Mouse (Mus musculus) limb, embryonic 14.5 days (tissue): ENCODE measurements around the gene Sft2d1. TPM values are rescaled to one million over a fixed set of nuclear protein-coding genes. Genes with fewer than 3 reads are reported as not detected.
"Not testable (repeated sequence)": the region's sequence is repeated elsewhere in the genome, so short reads cannot be mapped to it uniquely, and the experiment has no call there.

Experiments
- ATAC-seq: fragments of 200-750 bp; cut with Nextera tagmentation; 2 replicates; pipeline ENCODE4 v1.8.0; 2017; ENCODE audit warnings: low read depth, moderate number of reproducible peaks, moderate TSS enrichment; ENCODE audit not compliant: low FRiP score
- DNase-seq: peaks from one replicate; pipeline ENCODE4 v3.0.0-alpha.2; 2015; ENCODE audit warnings: low spot score
- H3K27ac ChIP-seq: fragments of 300-500 bp; sonication (generic); replicated peaks from 2 replicates; pipeline ENCODE4 v1.5.1; 2014; ENCODE audit warnings: low read depth, mild to moderate bottlenecking, low read length, moderate library complexity, mixed read lengths
- H3K27me3 ChIP-seq: fragments of 300-500 bp; sonication (generic); 2 replicates; pipeline ENCODE4 v1.6.1; 2014; ENCODE audit warnings: low read length, mixed read lengths; ENCODE audit not compliant: control insufficient read depth, insufficient read depth
- H3K36me3 ChIP-seq: fragments of 300-500 bp; sonication (generic); 2 replicates; pipeline ENCODE4 v1.6.1; 2014; ENCODE audit warnings: mild to moderate bottlenecking, low read length, moderate library complexity, mixed read lengths; ENCODE audit not compliant: control insufficient read depth, insufficient read depth
- H3K4me1 ChIP-seq: fragments of 300-500 bp; sonication (generic); 2 replicates; pipeline ENCODE4 v1.6.1; 2014; ENCODE audit warnings: antibody characterized with exemption, low read length, mixed read lengths; ENCODE audit not compliant: control insufficient read depth, insufficient read depth
- H3K4me2 ChIP-seq: fragments of 300-500 bp; sonication (generic); replicated peaks from 2 replicates; pipeline ENCODE4 v1.6.1; 2014; ENCODE audit warnings: low read depth, mild to moderate bottlenecking, low read length, moderate library complexity; ENCODE audit not compliant: severe bottlenecking
- H3K4me3 ChIP-seq: fragments of 300-500 bp; sonication (generic); replicated peaks from 2 replicates; pipeline ENCODE4 v1.5.1; 2014; ENCODE audit warnings: low read length
- H3K9ac ChIP-seq: fragments of 300-500 bp; sonication (generic); 2 replicates; pipeline ENCODE4 v1.6.1; 2014; ENCODE audit warnings: mild to moderate bottlenecking, low read depth, low read length, moderate library complexity; ENCODE audit not compliant: severe bottlenecking
- H3K9me3 ChIP-seq: fragments of 300-500 bp; sonication (generic); 2 replicates; pipeline ENCODE4 v1.6.1; 2016; ENCODE audit warnings: low read length; ENCODE audit not compliant: control insufficient read depth
- POLR2A ChIP-seq: fragments of 200-500 bp; IDR thresholded peaks from 2 replicates; pipeline ENCODE4 v1.8.0; 2012; ENCODE audit warnings: inconsistent platforms, mild to moderate bottlenecking, moderate library complexity, borderline replicate concordance; ENCODE audit not compliant: insufficient read depth, insufficient read length; ENCODE audit errors: extremely low read depth
- WGBS: fragments of 180-500 bp; shearing (Covaris S2); extraction: QIAGEN DNeasy Blood & Tissue Kit; methylation state at CpG from one replicate; pipeline ENCODE4 v1.1.7; 2014; 5-methylcytosine and 5-hydroxymethylcytosine counted together
- polyA plus RNA-seq, 2 experiments: library from polyadenylated mRNA; depleted of rRNA in 1 of 2; stranded (reverse) in 1 of 2; unstranded in 1 of 2; fragments of >200 nt; fragmentation: Nextera tagmentation in 1 of 2; extraction: Ambion mirVana in 1 of 2; gene quantifications; 2 replicates each; pipeline versions ENCODE4 v1.2.1 to v1.2.3; 2012 to 2014

The Sft2d1 gene
- polyA plus RNA-seq (2012; rRNA removed) (103 and 115 TPM in 2 replicates), polyA plus RNA-seq (2014; fragmentation: Nextera tagmentation; extraction: Ambion mirVana) (55.8 and 70.1 TPM in 2 replicates)

DNA sequence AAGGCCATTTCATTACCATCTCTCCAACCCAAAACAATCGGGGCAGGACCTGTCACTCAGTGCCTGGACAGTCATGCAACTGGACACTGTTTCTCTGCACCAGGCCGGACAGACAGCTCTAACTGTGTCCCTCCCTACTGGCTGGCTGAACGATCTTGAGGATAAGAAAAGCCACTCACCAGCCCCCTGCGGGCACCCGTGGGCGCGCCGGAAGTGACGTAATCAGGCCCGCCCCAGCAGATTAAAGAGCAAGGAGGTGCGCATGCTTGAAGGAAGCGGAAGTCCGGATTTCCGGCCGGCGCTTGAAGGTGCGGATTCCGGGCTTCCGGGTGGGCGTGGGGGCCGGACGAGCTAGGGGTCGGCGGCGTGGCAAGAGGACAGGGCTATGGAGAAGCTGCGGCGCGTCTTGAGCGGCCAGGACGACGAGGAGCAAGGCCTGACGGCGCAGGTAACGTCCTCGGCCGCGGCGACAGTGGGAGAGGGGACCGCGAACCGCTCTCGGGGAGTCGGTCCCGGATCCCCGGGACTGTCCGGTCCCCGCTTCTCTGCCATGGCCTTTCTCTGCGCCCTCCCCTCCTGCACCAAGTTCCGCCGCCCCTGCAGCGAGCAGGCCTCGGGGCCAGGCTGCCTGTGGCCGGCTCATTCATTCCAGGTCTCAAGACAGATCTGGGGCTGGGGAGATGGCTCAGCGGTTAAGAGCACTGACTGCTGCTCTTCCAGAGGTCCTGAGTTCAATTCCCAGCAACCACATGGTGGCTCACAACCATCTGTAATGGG, at the start of gene Sft2d1:
Gene Sft2d1 (plus strand): TSS at position 265 of the 777 bp plus-strand sequence.
- Histone ChIP-seq H3K4me2 (peak within 1 kb of the TSS; percentile 73), H3K4me3 (peak within 1 kb of the TSS; percentile 78), H3K36me3 (no peaks in the 10 kb centered on the region), H3K4me1 (peaks cover 10% of the 10 kb centered on the region), H3K27ac (peak within 1 kb of the TSS; percentile 50; the same call in 1 of the 2 replicates), H3K9ac (peak within 1 kb of the TSS; percentile 66), H3K9me3 (no peaks in the 10 kb centered on the region), H3K27me3 (no peaks in the 10 kb centered on the region)
- DNase-seq (peak; percentile 91), ATAC-seq (peak; percentile 95)
- peak; percentile 59; the same call in 1 of the 2 replicates for TF ChIP-seq POLR2A
- WGBS = under 1% methylated on average over 30 of the region's 54 CpGs

DNA sequence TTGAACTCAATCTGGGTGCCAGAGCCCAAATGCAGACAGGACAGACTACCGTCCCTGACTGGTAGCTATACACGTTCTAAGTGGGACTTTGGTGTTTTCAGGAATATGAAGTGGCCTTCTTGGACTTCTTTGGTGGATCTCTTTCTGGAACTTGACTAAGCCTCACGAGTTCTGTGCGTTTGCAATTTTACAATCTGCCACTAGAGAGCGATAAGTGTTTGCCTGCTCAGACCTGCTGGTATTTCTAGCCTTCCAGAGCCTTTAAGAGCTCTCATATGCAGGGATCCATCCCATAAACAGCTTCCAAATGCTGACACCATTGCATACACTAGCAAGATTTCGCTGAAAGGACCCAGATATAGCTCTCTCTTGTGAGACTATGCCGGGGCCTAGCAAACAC, 46.3 kb upstream of the Sft2d1 start:
- not testable (repeated sequence) for ATAC-seq, H3K27ac ChIP-seq, H3K4me1 ChIP-seq, H3K4me2 ChIP-seq, H3K9me3 ChIP-seq, H3K4me3 ChIP-seq, H3K36me3 ChIP-seq, H3K9ac ChIP-seq, H3K27me3 ChIP-seq
- 8% methylated on average over 6 of the region's 7 CpGs for WGBS
- peak; percentile 79 for DNase-seq

DNA sequence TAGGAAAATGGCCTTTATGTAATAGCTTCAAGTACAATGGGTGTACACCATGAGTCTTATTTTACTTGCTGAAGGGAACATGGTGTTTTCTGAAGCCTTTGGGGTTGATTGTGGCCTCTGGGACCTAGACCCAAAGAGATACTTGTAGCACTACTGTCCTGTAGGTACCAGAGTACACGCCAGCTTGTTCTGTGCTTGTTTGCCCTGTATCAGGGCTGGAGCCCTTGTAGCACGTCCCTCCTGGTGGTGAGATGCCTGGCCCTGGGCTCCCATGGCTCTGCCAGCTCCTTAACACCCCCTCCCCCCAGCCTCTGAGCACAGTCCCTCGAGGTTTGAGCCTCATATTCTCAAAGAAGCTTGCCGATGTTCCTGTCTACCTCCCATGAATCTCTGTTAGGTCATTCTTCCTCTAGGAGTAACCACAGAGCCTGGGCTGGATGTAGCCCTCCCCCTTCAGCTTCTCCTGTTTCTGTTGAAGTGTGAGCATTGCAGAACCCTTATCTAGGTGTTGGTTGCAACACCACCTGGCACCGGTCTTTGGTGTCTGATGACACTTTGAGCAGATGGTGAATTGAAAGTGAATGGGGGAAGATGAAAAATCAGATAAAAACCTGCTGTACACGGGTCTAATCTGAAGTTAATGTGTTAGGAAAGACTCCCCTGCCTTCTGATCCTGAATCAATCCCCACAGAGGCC, 38.7 kb upstream of the Sft2d1 start:
- WGBS = 54% methylated on average over 6 of the region's 6 CpGs
- H3K4me3 ChIP-seq = no peak overlapping the region
- H3K4me2 ChIP-seq = no peak overlapping the region
- TF ChIP-seq POLR2A = no peak
- ATAC-seq (no peak), DNase-seq (no peak)
- no peak overlapping the region for H3K9ac ChIP-seq
- H3K27ac ChIP-seq = no peak overlapping the region
- no peaks in the 10 kb centered on the region for H3K27me3 ChIP-seq
- no peaks in the 10 kb centered on the region for H3K9me3 ChIP-seq
- H3K36me3 ChIP-seq = no peaks in the 10 kb centered on the region
- no peaks in the 10 kb centered on the region for H3K4me1 ChIP-seq

- no peak for ATAC-seq
- Histone ChIP-seq H3K9ac (no peak overlapping the region), H3K4me2 (no peak overlapping the region), H3K27me3 (no peaks in the 10 kb centered on the region), H3K4me1 (no peaks in the 10 kb centered on the region), H3K9me3 (no peaks in the 10 kb centered on the region), H3K4me3 (no peak overlapping the region), H3K27ac (no peak overlapping the region), H3K36me3 (no peaks in the 10 kb centered on the region)
- WGBS = 76% methylated on average over 6 of the region's 6 CpGs
- TF ChIP-seq POLR2A = no peak
- DNase-seq = no peak
These were observed 38.0 kb upstream of the Sft2d1 start for GRCm38 (mm10) chr17:8272951-8273350.

GRCm38 (mm10) chr17:8276071-8276470, 34.8 kb upstream of the Sft2d1 start:
- no peaks in the 10 kb centered on the region for H3K9me3 ChIP-seq
- H3K36me3 ChIP-seq = no peaks in the 10 kb centered on the region
- ATAC-seq = no peak
- H3K4me2 ChIP-seq = no peak overlapping the region
- no peak overlapping the region for H3K9ac ChIP-seq
- TF ChIP-seq POLR2A = no peak
- H3K27me3 ChIP-seq = no peaks in the 10 kb centered on the region
- no peak overlapping the region for H3K27ac ChIP-seq
- 67% methylated on average over 4 of the region's 4 CpGs for WGBS
- DNase-seq = no peak
- H3K4me3 ChIP-seq = no peak overlapping the region
- H3K4me1 ChIP-seq = no peaks in the 10 kb centered on the region
